Mouse (Mus musculus) ES-Bruce4 (cell line): Measurements from ENCODE around the gene Dcun1d5. TPM values are rescaled to one million over a fixed set of nuclear protein-coding genes. Genes with fewer than 3 reads are reported as not detected.

Experiments
- H3K27ac ChIP-seq: 2 replicates; pipeline ENCODE4 v1.5.1; 2012; ENCODE audit warnings: low read length, inconsistent platforms; ENCODE audit not compliant: insufficient read depth
- H3K27me3 ChIP-seq: 2 replicates; pipeline ENCODE4 v1.6.1; 2012; ENCODE audit warnings: mild to moderate bottlenecking, low read length, inconsistent platforms; ENCODE audit not compliant: control insufficient read depth, poor library complexity, insufficient read depth, severe bottlenecking
- H3K36me3 ChIP-seq: 2 replicates; pipeline ENCODE4 v1.6.1; 2012; ENCODE audit warnings: inconsistent platforms, mild to moderate bottlenecking, low read length, moderate library complexity; ENCODE audit not compliant: control insufficient read depth, poor library complexity, insufficient read depth, severe bottlenecking
- H3K4me1 ChIP-seq: one replicate; pipeline ENCODE4 v1.8.1; 2011; ENCODE audit warnings: low read length; ENCODE audit not compliant: control insufficient read depth, insufficient read depth
- H3K4me3 ChIP-seq: 2 replicates; pipeline ENCODE4 v1.5.1; 2011; ENCODE audit warnings: low read depth, mild to moderate bottlenecking, low read length
- H3K9ac ChIP-seq: 2 replicates; pipeline ENCODE4 v1.6.1; 2012; ENCODE audit warnings: low read depth, mild to moderate bottlenecking, inconsistent platforms; ENCODE audit not compliant: poor library complexity, severe bottlenecking
- H3K9me3 ChIP-seq: replicated peaks from 2 replicates; pipeline ENCODE4 v1.6.1; 2012; ENCODE audit warnings: mild to moderate bottlenecking, low read length, inconsistent platforms; ENCODE audit not compliant: control insufficient read depth, poor library complexity, insufficient read depth, severe bottlenecking
- CTCF ChIP-seq: IDR thresholded peaks from one replicate; pipeline ENCODE4 v1.8.1; 2011; ENCODE audit warnings: low read depth, low read length
- EP300 ChIP-seq: IDR thresholded peaks from 2 replicates; pipeline ENCODE4 v1.6.1; 2011; ENCODE audit warnings: low read depth, low read length; ENCODE audit not compliant: insufficient read depth
- POLR2A ChIP-seq: IDR thresholded peaks from one replicate; pipeline ENCODE4 v1.8.1; 2011; ENCODE audit warnings: low read length; ENCODE audit not compliant: insufficient read depth
- polyA plus RNA-seq: library from polyadenylated mRNA; stranded (reverse); fragments of >200 nt; gene quantifications from 2 replicates; pipeline ENCODE4 v1.2.4, GENCODE M21; 2011; ENCODE audit warnings: low read depth; ENCODE audit not compliant: missing spikeins, insufficient read depth, insufficient read length

The Dcun1d5 gene
- polyA plus RNA-seq, 1 experiment, result 89.9 TPM

GRCm38 (mm10) chr9:7221460-7221859 is 37.1 kb downstream of the Dcun1d5 start:
- TF ChIP-seq POLR2A, result no peak
- no peak for TF ChIP-seq EP300
- TF ChIP-seq CTCF, result no peak
- no peaks in the 10 kb centered on the region for H3K9me3 ChIP-seq
- no peaks in the 10 kb centered on the region for H3K4me1 ChIP-seq
- no peaks in the 10 kb centered on the region for H3K36me3 ChIP-seq
- no peak overlapping the region for H3K4me3 ChIP-seq
- H3K27me3 ChIP-seq, result no peaks in the 10 kb centered on the region
- no peak overlapping the region for H3K27ac ChIP-seq
- no peak overlapping the region for H3K9ac ChIP-seq

- no peak overlapping the region for H3K4me3 ChIP-seq
- H3K36me3 ChIP-seq, result no peaks in the 10 kb centered on the region
- no peaks in the 10 kb centered on the region for H3K4me1 ChIP-seq
- no peak overlapping the region for H3K9ac ChIP-seq
- H3K9me3 ChIP-seq, result no peaks in the 10 kb centered on the region
- TF ChIP-seq CTCF, result no peak
- no peak for TF ChIP-seq POLR2A
- no peak for TF ChIP-seq EP300
- H3K27me3 ChIP-seq, result no peaks in the 10 kb centered on the region
- H3K27ac ChIP-seq, result no peak overlapping the region
These were observed 54.3 kb downstream of the Dcun1d5 start for GRCm38 (mm10) chr9:7238619-7239018.

GRCm38 (mm10) chr9:7239967-7240366 is 55.6 kb downstream of the Dcun1d5 start:
- Histone ChIP-seq H3K36me3 (no peaks in the 10 kb centered on the region), H3K27ac (no peak overlapping the region), H3K27me3 (no peaks in the 10 kb centered on the region), H3K9ac (no peak overlapping the region), H3K4me1 (no peaks in the 10 kb centered on the region), H3K9me3 (no peaks in the 10 kb centered on the region), H3K4me3 (no peak overlapping the region)
- TF ChIP-seq CTCF (no peak), POLR2A (no peak), EP300 (no peak)

GRCm38 (mm10) chr9:7252797-7253654 is 68.7 kb downstream of the Dcun1d5 start:
- Histone ChIP-seq H3K4me3 (no peak overlapping the region), H3K9me3 (no peaks in the 10 kb centered on the region), H3K27me3 (no peaks in the 10 kb centered on the region), H3K27ac (no peak overlapping the region), H3K9ac (no peak overlapping the region), H3K4me1 (no peaks in the 10 kb centered on the region), H3K36me3 (no peaks in the 10 kb centered on the region)
- no peak for TF ChIP-seq POLR2A
- no peak for TF ChIP-seq CTCF
- no peak for TF ChIP-seq EP300

Other genes with a start within 250 kb of the Dcun1d5 start
- gene Dync2h1, start 74 bp upstream of the Dcun1d5 start, polyA plus RNA-seq, result 7.9 and 8.6 TPM in 2 replicates
- 0.45 and 0.58 TPM in 2 replicates for gene Mmp13, start 88.0 kb downstream of the Dcun1d5 start, polyA plus RNA-seq
- 0.37 and 0.40 TPM in 2 replicates for gene Mmp12, start 159.9 kb downstream of the Dcun1d5 start, polyA plus RNA-seq
- gene Mmp1b, start 203.5 kb downstream of the Dcun1d5 start, polyA plus RNA-seq, result not detected in 2 replicates